Mouse (Mus musculus): ENCODE measurements at regions not wholly inside any gene's neighbourhood (a gene's known extent, or its start where the extent isn't known, plus 50 kb on each side); places are given as distances from the start of the nearest gene placed in this dataset.

DNA sequence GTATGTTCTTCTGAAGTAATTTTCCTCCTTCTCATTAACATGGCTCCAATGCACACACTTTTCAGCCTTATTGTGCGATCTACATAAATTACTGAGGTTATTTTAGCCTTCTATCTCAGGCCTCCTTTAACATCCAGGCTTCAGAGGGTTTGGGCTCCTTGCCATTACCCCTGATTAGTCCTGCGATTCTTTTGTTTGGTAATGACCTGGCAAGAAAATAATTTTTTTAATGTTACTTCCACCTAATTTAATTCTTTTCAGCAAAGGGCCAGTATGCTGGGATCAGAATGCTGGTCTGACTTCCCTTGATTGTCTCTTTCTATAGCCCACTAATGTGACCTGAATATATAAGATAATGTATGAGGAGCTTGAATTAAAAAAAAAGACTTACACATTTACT lies 739.4 kb downstream of the Tbl1xr1 start:
- no peaks in the 10 kb centered on the region for H3K4me1 ChIP-seq (ENCODE audit: control insufficient read depth, insufficient read depth, low read length)
- H3K9me3 ChIP-seq (ENCODE audit: control insufficient read depth, low read length): no peaks in the 10 kb centered on the region
- no peaks in the 10 kb centered on the region for H3K27me3 ChIP-seq (ENCODE audit: control insufficient read depth, insufficient read depth, low read length)
- H3K9ac ChIP-seq (ENCODE audit: low read length): no peak overlapping the region
- ATAC-seq (ENCODE audit: insufficient read depth, low FRiP score, low TSS enrichment) (peak; percentile 79; the same call in 1 of the 2 replicates), DNase-seq (ENCODE audit: low spot score) (peak; percentile 10)
- H3K36me3 ChIP-seq (ENCODE audit: control insufficient read depth, insufficient read depth, low read length): no peaks in the 10 kb centered on the region
- no peak overlapping the region for H3K27ac ChIP-seq (ENCODE audit: low read depth, low read length)
- 68% methylated on average over 2 of the region's 2 CpGs for WGBS
- H3K4me2 ChIP-seq (ENCODE audit: low read depth): no peak overlapping the region
- no peak overlapping the region for H3K4me3 ChIP-seq (ENCODE audit: low read depth, low read length)

DNA sequence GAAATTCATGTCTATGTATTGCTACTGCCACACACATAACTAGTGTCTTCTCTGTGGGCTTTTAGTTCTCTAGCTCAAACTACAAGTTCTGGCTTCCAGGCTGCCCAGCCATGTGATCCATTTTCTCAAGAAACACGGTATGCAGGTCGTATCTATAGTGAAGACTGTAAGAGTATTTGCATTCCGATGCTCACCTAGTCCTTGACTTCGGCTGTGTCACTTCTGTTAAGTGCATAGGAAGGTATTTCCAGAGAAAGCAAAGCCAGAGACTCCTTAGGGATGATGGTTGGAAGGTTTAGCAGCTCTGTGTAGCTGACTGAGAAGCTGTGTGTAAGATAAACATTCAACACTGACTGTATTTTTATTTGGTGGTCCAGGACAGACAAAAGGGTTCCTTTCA lies 750.0 kb downstream of the Tbl1xr1 start:
- H3K9me3 ChIP-seq (ENCODE audit: control insufficient read depth, low read length): no peaks in the 10 kb centered on the region
- H3K4me2 ChIP-seq (ENCODE audit: low read depth): no peak overlapping the region
- ATAC-seq (ENCODE audit: insufficient read depth, low FRiP score, low TSS enrichment): no peak
- H3K9ac ChIP-seq (ENCODE audit: low read length): no peak overlapping the region
- WGBS: 88% methylated on average over 4 of the region's 4 CpGs
- H3K36me3 ChIP-seq (ENCODE audit: control insufficient read depth, insufficient read depth, low read length): no peaks in the 10 kb centered on the region
- no peaks in the 10 kb centered on the region for H3K27me3 ChIP-seq (ENCODE audit: control insufficient read depth, insufficient read depth, low read length)
- H3K4me1 ChIP-seq (ENCODE audit: control insufficient read depth, insufficient read depth, low read length): no peaks in the 10 kb centered on the region
- no peak overlapping the region for H3K4me3 ChIP-seq (ENCODE audit: low read depth, low read length)
- DNase-seq (ENCODE audit: low spot score): no peak
- H3K27ac ChIP-seq (ENCODE audit: low read depth, low read length): no peak overlapping the region

DNA sequence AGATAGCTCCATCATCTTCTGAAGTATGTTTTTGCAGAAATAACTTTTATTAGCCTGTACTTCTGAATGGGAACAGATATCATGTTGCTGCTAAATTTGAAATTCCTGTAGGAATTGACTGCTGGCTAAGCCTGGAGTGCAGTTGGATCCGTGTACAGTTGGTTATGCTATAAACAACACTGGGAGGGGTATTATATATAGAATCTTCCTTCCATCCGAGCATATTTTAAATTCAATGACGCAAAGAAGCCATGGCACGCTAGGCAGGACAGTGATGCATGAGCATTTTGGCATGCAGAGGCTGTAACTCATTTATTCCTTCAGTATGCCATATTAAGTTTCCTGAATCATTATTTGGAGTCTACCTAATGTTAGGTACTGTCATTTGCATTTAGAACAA lies 762.5 kb downstream of the Tbl1xr1 start:
- H3K4me1 ChIP-seq (ENCODE audit: control insufficient read depth, insufficient read depth, low read length): no peaks in the 10 kb centered on the region
- H3K27me3 ChIP-seq (ENCODE audit: control insufficient read depth, insufficient read depth, low read length): no peaks in the 10 kb centered on the region
- no peak overlapping the region for H3K27ac ChIP-seq (ENCODE audit: low read depth, low read length)
- no peak overlapping the region for H3K4me2 ChIP-seq (ENCODE audit: low read depth)
- no peaks in the 10 kb centered on the region for H3K36me3 ChIP-seq (ENCODE audit: control insufficient read depth, insufficient read depth, low read length)
- no peak for DNase-seq (ENCODE audit: low spot score)
- no peak for ATAC-seq (ENCODE audit: insufficient read depth, low FRiP score, low TSS enrichment)
- no peak overlapping the region for H3K4me3 ChIP-seq (ENCODE audit: low read depth, low read length)
- 85% methylated on average over 4 of the region's 4 CpGs for WGBS
- no peak overlapping the region for H3K9ac ChIP-seq (ENCODE audit: low read length)
- no peaks in the 10 kb centered on the region for H3K9me3 ChIP-seq (ENCODE audit: control insufficient read depth, low read length)

DNA sequence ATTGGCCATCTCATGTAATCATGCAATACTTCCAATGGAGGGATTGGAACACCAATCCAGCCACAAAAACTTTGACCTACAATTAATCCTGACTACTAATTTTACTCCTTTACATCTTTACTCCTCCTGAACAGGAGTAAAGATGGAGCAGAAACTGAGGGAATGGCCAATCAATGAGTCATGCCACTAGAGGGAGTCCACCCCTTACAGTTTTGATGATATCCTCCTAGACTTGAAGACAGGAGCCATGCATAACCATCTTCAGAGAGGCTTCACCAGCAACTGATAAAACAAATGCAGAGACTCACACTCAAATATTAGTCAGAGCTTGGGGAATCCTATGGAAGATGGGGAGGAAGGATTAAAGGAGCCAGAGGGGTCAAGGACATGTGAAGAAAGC lies 774.0 kb downstream of the Tbl1xr1 start:
- Histone ChIP-seq H3K36me3 (ENCODE audit: control insufficient read depth, insufficient read depth, low read length) (no peaks in the 10 kb centered on the region), H3K27ac (ENCODE audit: low read depth, low read length) (no peak overlapping the region), H3K4me3 (ENCODE audit: low read depth, low read length) (no peak overlapping the region), H3K9me3 (ENCODE audit: control insufficient read depth, low read length) (no peaks in the 10 kb centered on the region), H3K4me2 (ENCODE audit: low read depth) (no peak overlapping the region), H3K27me3 (ENCODE audit: control insufficient read depth, insufficient read depth, low read length) (no peaks in the 10 kb centered on the region), H3K4me1 (ENCODE audit: control insufficient read depth, insufficient read depth, low read length) (no peaks in the 10 kb centered on the region), H3K9ac (ENCODE audit: low read length) (no peak overlapping the region)
- DNase-seq (ENCODE audit: low spot score) (no peak), ATAC-seq (ENCODE audit: insufficient read depth, low FRiP score, low TSS enrichment) (no peak)

DNA sequence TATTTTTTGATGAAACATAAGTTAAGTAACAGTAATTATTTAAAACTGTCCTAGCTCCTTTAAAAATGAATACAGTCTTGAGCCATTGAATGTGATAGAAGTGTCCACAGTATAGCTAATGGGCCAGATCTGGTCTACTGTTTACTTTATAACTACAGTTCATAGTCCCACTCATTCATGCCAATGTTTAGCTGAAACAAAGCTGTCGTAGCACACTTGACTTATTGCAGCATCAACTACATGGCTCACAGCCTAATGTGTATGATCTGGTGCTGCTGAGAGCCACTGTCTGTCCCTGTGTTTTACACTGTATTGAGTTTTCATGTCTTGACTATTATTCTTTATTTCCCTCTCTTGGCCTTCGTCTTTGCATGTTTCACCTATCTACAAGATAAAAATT lies 787.1 kb downstream of the Tbl1xr1 start:
- WGBS: 91% methylated on average over 2 of the region's 2 CpGs
- no peak for ATAC-seq (ENCODE audit: insufficient read depth, low FRiP score, low TSS enrichment)
- H3K9ac ChIP-seq (ENCODE audit: low read length): no peak overlapping the region

DNA sequence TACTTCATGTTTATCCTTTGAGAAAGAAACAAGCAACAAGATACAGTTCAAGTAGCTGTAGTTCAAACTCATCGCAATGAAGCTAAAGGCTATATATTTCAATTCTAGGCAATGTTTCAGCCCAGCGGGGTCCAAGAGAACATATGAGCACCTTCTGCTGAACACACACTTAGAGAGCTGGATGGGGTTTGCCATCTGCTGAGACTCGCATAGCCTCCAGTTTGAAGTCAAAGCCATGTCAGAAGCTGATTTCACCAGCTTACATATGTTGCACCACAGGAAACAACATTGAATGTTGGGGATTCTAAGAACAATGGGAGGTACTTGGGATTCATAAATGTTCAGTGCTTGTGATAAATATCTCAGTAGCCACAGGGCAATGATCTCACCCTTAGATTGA lies 801.4 kb downstream of the Tbl1xr1 start:
- Histone ChIP-seq H3K4me1 (ENCODE audit: control insufficient read depth, insufficient read depth, low read length) (no peaks in the 10 kb centered on the region), H3K4me3 (ENCODE audit: low read depth, low read length) (no peak overlapping the region), H3K9me3 (ENCODE audit: control insufficient read depth, low read length) (no peaks in the 10 kb centered on the region), H3K9ac (ENCODE audit: low read length) (no peak overlapping the region), H3K27me3 (ENCODE audit: control insufficient read depth, insufficient read depth, low read length) (no peaks in the 10 kb centered on the region), H3K36me3 (ENCODE audit: control insufficient read depth, insufficient read depth, low read length) (no peaks in the 10 kb centered on the region), H3K4me2 (ENCODE audit: low read depth) (no peak overlapping the region), H3K27ac (ENCODE audit: low read depth, low read length) (no peak overlapping the region)
- 90% methylated on average over 3 of the region's 3 CpGs for WGBS
- DNase-seq (ENCODE audit: low spot score): no peak
- no peak for ATAC-seq (ENCODE audit: insufficient read depth, low FRiP score, low TSS enrichment)

More for the DNA sequence above, 787.1 kb downstream of the Tbl1xr1 start:
- Histone ChIP-seq H3K4me3 (ENCODE audit: low read depth, low read length) (no peak overlapping the region), H3K4me2 (ENCODE audit: low read depth) (no peak overlapping the region), H3K36me3 (ENCODE audit: control insufficient read depth, insufficient read depth, low read length) (no peaks in the 10 kb centered on the region), H3K27me3 (ENCODE audit: control insufficient read depth, insufficient read depth, low read length) (no peaks in the 10 kb centered on the region), H3K4me1 (ENCODE audit: control insufficient read depth, insufficient read depth, low read length) (no peaks in the 10 kb centered on the region), H3K27ac (ENCODE audit: low read depth, low read length) (no peak overlapping the region), H3K9me3 (ENCODE audit: control insufficient read depth, low read length) (no peaks in the 10 kb centered on the region)
- DNase-seq (ENCODE audit: low spot score): no peak

DNA sequence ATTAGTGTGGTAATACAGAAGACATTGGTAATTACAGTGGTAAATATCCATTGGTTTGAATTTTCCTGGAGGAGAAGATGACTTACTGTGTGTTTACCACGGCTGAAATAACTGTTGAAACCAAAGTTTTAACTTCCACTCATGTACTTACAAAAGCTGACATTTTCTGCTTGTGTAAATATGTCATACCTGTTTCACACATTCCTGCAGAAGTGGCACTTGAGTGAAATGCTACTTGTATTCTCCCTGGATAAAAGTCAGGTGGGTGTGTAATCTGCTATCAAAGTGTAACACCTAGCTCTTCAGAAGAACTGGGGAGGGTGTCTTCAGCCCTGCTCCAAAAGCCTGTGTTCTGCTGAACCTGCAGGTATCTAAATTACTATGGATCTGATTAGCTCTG lies 816.3 kb downstream of the Tbl1xr1 start:
- Histone ChIP-seq H3K27ac (ENCODE audit: low read depth, low read length) (no peak overlapping the region), H3K4me1 (ENCODE audit: control insufficient read depth, insufficient read depth, low read length) (no peaks in the 10 kb centered on the region), H3K4me3 (ENCODE audit: low read depth, low read length) (no peak overlapping the region), H3K4me2 (ENCODE audit: low read depth) (no peak overlapping the region), H3K36me3 (ENCODE audit: control insufficient read depth, insufficient read depth, low read length) (no peaks in the 10 kb centered on the region), H3K9ac (ENCODE audit: low read length) (no peak overlapping the region), H3K27me3 (ENCODE audit: control insufficient read depth, insufficient read depth, low read length) (no peaks in the 10 kb centered on the region), H3K9me3 (ENCODE audit: control insufficient read depth, low read length) (no peaks in the 10 kb centered on the region)
- ATAC-seq (ENCODE audit: insufficient read depth, low FRiP score, low TSS enrichment) (no peak), DNase-seq (ENCODE audit: low spot score) (no peak)
- WGBS: 72% methylated on average over 1 of the region's 1 CpGs

DNA sequence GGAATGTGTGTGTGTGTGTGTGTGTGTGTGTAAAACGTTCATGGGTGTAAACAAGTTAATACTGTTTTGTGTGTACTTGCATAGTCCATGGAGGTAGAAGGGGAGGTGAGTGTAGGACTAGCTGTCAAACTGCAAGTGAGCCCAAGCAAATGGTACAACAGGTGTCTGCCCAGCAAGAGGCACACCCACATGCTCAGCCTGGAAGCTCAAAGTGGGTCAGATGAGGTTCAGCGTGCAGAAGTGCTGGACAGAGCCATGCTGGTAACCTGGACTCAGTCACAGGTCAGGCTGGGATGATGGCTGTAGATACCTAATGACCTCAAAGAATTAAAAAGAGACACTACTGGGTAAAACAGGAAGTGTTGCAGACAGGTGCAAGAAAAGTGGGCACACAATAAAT lies 821.2 kb downstream of the Tbl1xr1 start:
- Histone ChIP-seq H3K36me3 (ENCODE audit: control insufficient read depth, insufficient read depth, low read length) (no peaks in the 10 kb centered on the region), H3K4me2 (ENCODE audit: low read depth) (no peak overlapping the region), H3K27me3 (ENCODE audit: control insufficient read depth, insufficient read depth, low read length) (no peaks in the 10 kb centered on the region), H3K4me1 (ENCODE audit: control insufficient read depth, insufficient read depth, low read length) (no peaks in the 10 kb centered on the region), H3K9me3 (ENCODE audit: control insufficient read depth, low read length) (no peaks in the 10 kb centered on the region), H3K9ac (ENCODE audit: low read length) (no peak overlapping the region), H3K4me3 (ENCODE audit: low read depth, low read length) (no peak overlapping the region), H3K27ac (ENCODE audit: low read depth, low read length) (no peak overlapping the region)
- DNase-seq (ENCODE audit: low spot score) (no peak), ATAC-seq (ENCODE audit: insufficient read depth, low FRiP score, low TSS enrichment) (no peak)
- WGBS: 78% methylated on average over 2 of the region's 2 CpGs

DNA sequence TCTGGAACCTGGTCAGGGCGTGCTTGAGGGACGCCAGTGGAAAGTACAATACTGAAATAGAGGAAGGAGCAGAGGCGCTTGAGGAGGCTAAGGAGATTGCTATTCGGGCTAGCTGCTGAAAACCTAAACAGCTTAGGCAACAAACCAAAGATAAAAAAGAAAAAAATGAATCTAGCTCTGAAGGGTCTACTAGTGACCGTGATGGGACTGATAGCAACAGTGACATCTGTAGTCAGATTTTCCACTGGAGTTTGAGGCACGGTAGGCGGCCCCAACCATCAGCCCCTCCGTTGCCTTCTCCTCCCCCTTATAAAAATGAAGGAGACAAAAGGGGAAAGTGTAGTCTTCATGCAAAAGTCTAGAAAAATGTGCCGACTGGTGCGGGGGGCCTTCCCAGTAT lies 824.5 kb downstream of the Tbl1xr1 start:
- H3K9ac ChIP-seq (ENCODE audit: low read length): no peak overlapping the region

More for the DNA sequence above, 824.5 kb downstream of the Tbl1xr1 start:
- H3K4me1 ChIP-seq (ENCODE audit: control insufficient read depth, insufficient read depth, low read length): no peaks in the 10 kb centered on the region
- ATAC-seq (ENCODE audit: insufficient read depth, low FRiP score, low TSS enrichment) (no peak), DNase-seq (ENCODE audit: low spot score) (no peak)
- no peak overlapping the region for H3K4me3 ChIP-seq (ENCODE audit: low read depth, low read length)
- WGBS: 92% methylated on average over 10 of the region's 10 CpGs
- H3K9me3 ChIP-seq (ENCODE audit: control insufficient read depth, low read length): no peaks in the 10 kb centered on the region
- H3K27me3 ChIP-seq (ENCODE audit: control insufficient read depth, insufficient read depth, low read length): no peaks in the 10 kb centered on the region
- no peak overlapping the region for H3K4me2 ChIP-seq (ENCODE audit: low read depth)
- no peak overlapping the region for H3K27ac ChIP-seq (ENCODE audit: low read depth, low read length)
- H3K36me3 ChIP-seq (ENCODE audit: control insufficient read depth, insufficient read depth, low read length): no peaks in the 10 kb centered on the region

All from neural tube, embryonic 11.5 days (tissue).